Mouse (Mus musculus): ENCODE measurements around the gene Ccdc158.

GRCm38 (mm10) chr5:92714886-92715285, 39.8 kb upstream of the Ccdc158 start:
- TF ChIP-seq USF1 (IDR thresholded peaks at IDR 0.05; ENCODE audit: low read depth): no peak
- no peak for TF ChIP-seq E2F4 (IDR thresholded peaks at IDR 0.05; ENCODE audit: insufficient read depth)
- no peak for TF ChIP-seq TCF12 (IDR thresholded peaks at IDR 0.05; ENCODE audit: insufficient read depth, poor library complexity, severe bottlenecking)
- no peak for TF ChIP-seq POLR2A (IDR thresholded peaks at IDR 0.05; ENCODE audit: insufficient read length, low read depth)
- no peak for TF ChIP-seq TCF3 (IDR thresholded peaks at IDR 0.05; ENCODE audit: insufficient read length, low read depth)
- TF ChIP-seq CEBPB (IDR thresholded peaks at IDR 0.05; ENCODE audit: insufficient read depth, poor library complexity, severe bottlenecking): no peak
- TF ChIP-seq MAX (IDR thresholded peaks at IDR 0.05; ENCODE audit: low read depth): no peak
